11 mouse cellular contexts compared by ENCODE assay signal in the genomic region with DNA sequence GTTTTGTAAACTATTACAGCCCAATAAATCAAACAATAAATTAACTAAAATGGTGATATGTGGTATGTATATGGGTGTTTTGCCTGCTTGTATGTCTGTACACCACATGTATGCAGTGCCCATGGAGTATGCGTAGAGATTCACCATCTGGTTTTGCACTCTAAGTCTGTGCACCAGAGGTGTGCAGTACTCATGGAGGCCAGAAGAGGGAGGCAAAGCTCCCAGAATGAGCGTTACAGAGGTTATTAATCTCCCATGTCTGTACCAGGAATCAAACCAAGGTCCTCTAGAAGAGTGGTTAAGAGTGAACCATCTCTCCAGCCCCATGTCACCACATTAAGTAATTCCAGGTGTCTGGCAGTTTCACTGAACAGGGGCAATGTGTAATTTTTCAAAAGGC. TPM values are rescaled to one million over a fixed set of nuclear protein-coding genes. Genes with fewer than 3 reads are reported as not detected.
DNase-seq lines count a peak whose midpoint lies in the region; ATAC-seq and TF ChIP-seq lines count a peak whose summit lies in the region.
"Had no signal": no experiment of that assay in that cellular context is flagged by ENCODE, and none has a peak within 500 bp of the region (broad histone marks: within the 10 kb centered on the region; RNA-seq: fewer than 3 reads in every experiment).

No protein-coding gene starts in this region.

- no peak for TF ChIP-seq POLR2A in lung, adult 2 months (IDR thresholded peaks at IDR 0.05; ENCODE audit: borderline replicate concordance, extremely low read depth, low read depth, low read length)

- peak overlapping the region; percentile 96 for H3K4me2 ChIP-seq in limb, embryonic 12.5 days
- H3K4me2 ChIP-seq: liver, embryonic 13.5 days had no signal

- ATAC-seq in limb, embryonic 12.5 days (ENCODE audit: insufficient number of reproducible peaks, insufficient read depth, low FRiP score, low TSS enrichment, low read depth), result no peak

- H3K27me3 ChIP-seq in limb, embryonic 12.5 days, result 0 out of 2 replicates have a peak, but pooled peaks cover 4% of the 10 kb centered on the region

- peak; percentile 48 for DNase-seq in embryo, embryonic 10.5 days (ENCODE audit: low spot score)
- no peak for DNase-seq in embryo, embryonic 9.5 days (ENCODE audit: extremely low spot score)
- no peak for DNase-seq in left cerebral cortex, adult 2 months (ENCODE audit: extremely low spot score in 1 of 2, low spot score in 2 of 2)
- DNase-seq in left cerebral cortex, postnatal 36 days (ENCODE audit: low spot score in 2 of 2), result no peak
- DNase-seq in ES-CJ7 (ENCODE audit: low read depth, low spot score), result peak; percentile 37
- DNase-seq in lung, adult 2 months, result no peak
- no peak for DNase-seq in layer of hippocampus, postnatal 36 days
- DNase-seq: liver, embryonic 13.5 days; right cerebral cortex, postnatal 25 days; thymus, adult 18-20 months had no signal

- peaks cover 15% of the 10 kb centered on the region for H3K4me1 ChIP-seq in limb, embryonic 12.5 days (replicated peaks)
- H3K4me1 ChIP-seq in lung, adult 2 months (ENCODE audit: control insufficient read depth, insufficient read depth, low read length), result peaks cover 3% of the 10 kb centered on the region; the same call in 1 of the 2 replicates

- no peaks in the 10 kb centered on the region; the same call in none of the 2 replicates for H3K9me3 ChIP-seq in limb, embryonic 12.5 days

- 86% methylated on average over 2 of the region's 2 CpGs for WGBS in limb, embryonic 12.5 days
- WGBS in lung, adult 2 months, result 96% methylated on average over 2 of the region's 2 CpGs

- H3K36me3 ChIP-seq in limb, embryonic 12.5 days, result 0 out of 2 replicates have a peak, but pooled peaks cover 10% of the 10 kb centered on the region
- H3K36me3 ChIP-seq: liver, embryonic 13.5 days had no signal

- no peak overlapping the region for H3K27ac ChIP-seq in left cerebral cortex, adult 2 months
- no peak overlapping the region for H3K27ac ChIP-seq in limb, embryonic 12.5 days
- H3K27ac ChIP-seq: liver, embryonic 13.5 days had no signal

- intact Hi-C loops in left cerebral cortex, adult 2 months (cut with DNase I), result no loop called here
- intact Hi-C loops in left cerebral cortex, postnatal 36 days (cut with DNase I), result no loop called here

- peak; percentile 33 for TF ChIP-seq CTCF in left cerebral cortex, adult 2 months (IDR thresholded peaks at IDR 0.05)
- TF ChIP-seq CTCF in lung, adult 2 months (IDR thresholded peaks at IDR 0.05; ENCODE audit: insufficient read depth, low read length), result no peak

- H3K4me3 ChIP-seq in left cerebral cortex, adult 2 months, result no peak overlapping the region
- peak overlapping the region; percentile 68; the same call in 1 of the 2 replicates for H3K4me3 ChIP-seq in limb, embryonic 12.5 days (replicated peaks)
- no peak overlapping the region for H3K4me3 ChIP-seq in lung, adult 2 months (replicated peaks; ENCODE audit: extremely low read depth, low read depth, low read length)
- H3K4me3 ChIP-seq: liver, embryonic 13.5 days had no signal

- H3K9ac ChIP-seq in limb, embryonic 12.5 days (replicated peaks), result no peak overlapping the region
- H3K9ac ChIP-seq: liver, embryonic 13.5 days had no signal

RNA-seq across cellular contexts. Expression of a gene that starts 3.5 kb away (rescaled TPM):
- total RNA-seq in left cerebral cortex, adult 2 months (2021), result 10 to 100 TPM; 28.3 to 29.8 TPM
- 10 to 100 TPM; 27.7 to 33.5 TPM for total RNA-seq in left cerebral cortex, postnatal 36 days (2021)
- 54.7 and 56.2 TPM in 2 replicates for polyA plus RNA-seq in limb, embryonic 12.5 days (2016; fragmentation: Nextera tagmentation; extraction: Ambion mirVana)
- polyA plus RNA-seq in lung, adult 2 months (2012; rRNA removed), result 0.19 and 0.51 TPM in 2 replicates
- 10 to 100 TPM; 34.4 to 37.4 TPM for total RNA-seq in layer of hippocampus, postnatal 36 days (2021)

Comparison
In these comparisons a context has a peak if more than half of its experiments do, and no peak if none do; other contexts are left out.
1. DNase-seq: peak in embryo, embryonic 10.5 days (single experiment) and ES-CJ7 (single experiment); none in embryo, embryonic 9.5 days (single experiment), left cerebral cortex, adult 2 months (0 of 2), left cerebral cortex, postnatal 36 days (0 of 2), lung, adult 2 months (single experiment) and layer of hippocampus, postnatal 36 days (0 of 2).